Mouse (Mus musculus): ENCODE measurements around the gene Gm45716. TPM values are rescaled to one million over a fixed set of nuclear protein-coding genes. Genes with fewer than 3 reads are reported as not detected.
"Not testable (repeated sequence)": the region's sequence is repeated elsewhere in the genome, so short reads cannot be mapped to it uniquely, and the experiment has no call there.

Gm45716 gene
- polyA plus RNA-seq, 1 experiment from 2014 or later: 25.6 TPM

GRCm38 (mm10) chr11:90280069-90280468 is 92.6 kb downstream of the Gm45716 start:
- no peak overlapping the region for H3K9ac ChIP-seq
- no peak overlapping the region for H3K27ac ChIP-seq
- no peak for DNase-seq (ENCODE audit: low spot score)
- no peaks in the 10 kb centered on the region for H3K27me3 ChIP-seq (ENCODE audit: control insufficient read depth, insufficient read depth, low read length)
- 94% methylated on average over 5 of the region's 5 CpGs for WGBS
- H3K9me3 ChIP-seq (ENCODE audit: control insufficient read depth, low read length): no peaks in the 10 kb centered on the region
- no peak for ATAC-seq (ENCODE audit: low FRiP score)
- no peaks in the 10 kb centered on the region for H3K4me1 ChIP-seq (replicated peaks; ENCODE audit: control insufficient read depth, insufficient read depth, low read length)
- H3K36me3 ChIP-seq (replicated peaks; ENCODE audit: control insufficient read depth, insufficient read depth): peaks cover 23% of the 10 kb centered on the region
- H3K4me2 ChIP-seq (replicated peaks): no peak overlapping the region
- H3K4me3 ChIP-seq (replicated peaks; ENCODE audit: low read length): no peak overlapping the region

- H3K4me1 ChIP-seq (replicated peaks; ENCODE audit: control insufficient read depth, insufficient read depth, low read length); DNase-seq (ENCODE audit: low spot score); H3K9me3 ChIP-seq (ENCODE audit: control insufficient read depth, low read length); H3K27me3 ChIP-seq (ENCODE audit: control insufficient read depth, insufficient read depth, low read length); H3K4me2 ChIP-seq (replicated peaks); H3K9ac ChIP-seq; H3K27ac ChIP-seq; H3K4me3 ChIP-seq (replicated peaks; ENCODE audit: low read length); H3K36me3 ChIP-seq (replicated peaks; ENCODE audit: control insufficient read depth, insufficient read depth); ATAC-seq (ENCODE audit: low FRiP score): not testable (repeated sequence)
- WGBS: 90% methylated on average over 2 of the region's 2 CpGs
Measured at GRCm38 (mm10) chr11:90281943-90282342, 94.5 kb downstream of the Gm45716 start.

- Histone ChIP-seq H3K4me3 (replicated peaks; ENCODE audit: low read length) (no peak overlapping the region), H3K36me3 (replicated peaks; ENCODE audit: control insufficient read depth, insufficient read depth) (no peaks in the 10 kb centered on the region), H3K4me1 (replicated peaks; ENCODE audit: control insufficient read depth, insufficient read depth, low read length) (no peaks in the 10 kb centered on the region), H3K27me3 (ENCODE audit: control insufficient read depth, insufficient read depth, low read length) (no peaks in the 10 kb centered on the region), H3K4me2 (replicated peaks) (no peak overlapping the region), H3K9ac (no peak overlapping the region), H3K9me3 (ENCODE audit: control insufficient read depth, low read length) (no peaks in the 10 kb centered on the region), H3K27ac (no peak overlapping the region)
- DNase-seq (ENCODE audit: low spot score): no peak
- ATAC-seq (ENCODE audit: low FRiP score): no peak
- 84% methylated on average over 4 of the region's 4 CpGs for WGBS
Measured at GRCm38 (mm10) chr11:90283159-90283558, 95.7 kb downstream of the Gm45716 start.

GRCm38 (mm10) chr11:90283601-90284000 is 96.1 kb downstream of the Gm45716 start:
- Histone ChIP-seq H3K27me3 (ENCODE audit: control insufficient read depth, insufficient read depth, low read length) (no peaks in the 10 kb centered on the region), H3K4me2 (replicated peaks) (no peak overlapping the region), H3K9ac (no peak overlapping the region), H3K36me3 (replicated peaks; ENCODE audit: control insufficient read depth, insufficient read depth) (no peaks in the 10 kb centered on the region), H3K27ac (no peak overlapping the region), H3K4me1 (replicated peaks; ENCODE audit: control insufficient read depth, insufficient read depth, low read length) (no peaks in the 10 kb centered on the region), H3K4me3 (replicated peaks; ENCODE audit: low read length) (no peak overlapping the region), H3K9me3 (ENCODE audit: control insufficient read depth, low read length) (no peaks in the 10 kb centered on the region)
- no peak for ATAC-seq (ENCODE audit: low FRiP score)
- WGBS: 86% methylated on average over 6 of the region's 6 CpGs
- DNase-seq (ENCODE audit: low spot score): no peak

- Histone ChIP-seq H3K36me3 (replicated peaks; ENCODE audit: control insufficient read depth, insufficient read depth) (no peaks in the 10 kb centered on the region), H3K9ac (no peak overlapping the region), H3K4me3 (replicated peaks; ENCODE audit: low read length) (no peak overlapping the region), H3K27ac (no peak overlapping the region), H3K4me1 (replicated peaks; ENCODE audit: control insufficient read depth, insufficient read depth, low read length) (no peaks in the 10 kb centered on the region), H3K4me2 (replicated peaks) (no peak overlapping the region), H3K27me3 (ENCODE audit: control insufficient read depth, insufficient read depth, low read length) (no peaks in the 10 kb centered on the region), H3K9me3 (ENCODE audit: control insufficient read depth, low read length) (no peaks in the 10 kb centered on the region)
- ATAC-seq (ENCODE audit: low FRiP score): no peak
- no peak for DNase-seq (ENCODE audit: low spot score)
- 65% methylated on average over 2 of the region's 2 CpGs for WGBS
Measured at GRCm38 (mm10) chr11:90284079-90284478, 96.6 kb downstream of the Gm45716 start.

- WGBS: 65% methylated on average over 4 of the region's 4 CpGs
- no peak overlapping the region for H3K4me2 ChIP-seq (replicated peaks)
- H3K27ac ChIP-seq: no peak overlapping the region
Measured at GRCm38 (mm10) chr11:90284623-90285022, 97.1 kb downstream of the Gm45716 start.

GRCm38 (mm10) chr11:90286550-90287154 is 99.2 kb downstream of the Gm45716 start:
- Histone ChIP-seq H3K9ac (no peak overlapping the region), H3K27me3 (ENCODE audit: control insufficient read depth, insufficient read depth, low read length) (no peaks in the 10 kb centered on the region), H3K36me3 (replicated peaks; ENCODE audit: control insufficient read depth, insufficient read depth) (no peaks in the 10 kb centered on the region), H3K27ac (no peak overlapping the region), H3K4me3 (replicated peaks; ENCODE audit: low read length) (no peak overlapping the region), H3K4me1 (replicated peaks; ENCODE audit: control insufficient read depth, insufficient read depth, low read length) (no peaks in the 10 kb centered on the region), H3K4me2 (replicated peaks) (no peak overlapping the region), H3K9me3 (ENCODE audit: control insufficient read depth, low read length) (no peaks in the 10 kb centered on the region)
- 85% methylated on average over 6 of the region's 6 CpGs for WGBS
- DNase-seq (ENCODE audit: low spot score) (no peak), ATAC-seq (ENCODE audit: low FRiP score) (no peak)

More at GRCm38 (mm10) chr11:90284623-90285022, 97.1 kb downstream of the Gm45716 start:
- no peak overlapping the region for H3K4me3 ChIP-seq (replicated peaks; ENCODE audit: low read length)
- H3K9me3 ChIP-seq (ENCODE audit: control insufficient read depth, low read length): no peaks in the 10 kb centered on the region
- H3K9ac ChIP-seq: no peak overlapping the region
- no peaks in the 10 kb centered on the region for H3K4me1 ChIP-seq (replicated peaks; ENCODE audit: control insufficient read depth, insufficient read depth, low read length)
- no peaks in the 10 kb centered on the region for H3K27me3 ChIP-seq (ENCODE audit: control insufficient read depth, insufficient read depth, low read length)
- DNase-seq (ENCODE audit: low spot score) (no peak), ATAC-seq (ENCODE audit: low FRiP score) (no peak)
- H3K36me3 ChIP-seq (replicated peaks; ENCODE audit: control insufficient read depth, insufficient read depth): no peaks in the 10 kb centered on the region

GRCm38 (mm10) chr11:90291156-90291555 is 103.7 kb downstream of the Gm45716 start:
- Histone ChIP-seq H3K9ac (no peak overlapping the region), H3K4me1 (replicated peaks; ENCODE audit: control insufficient read depth, insufficient read depth, low read length) (no peaks in the 10 kb centered on the region), H3K4me2 (replicated peaks) (no peak overlapping the region), H3K27ac (no peak overlapping the region), H3K9me3 (ENCODE audit: control insufficient read depth, low read length) (no peaks in the 10 kb centered on the region), H3K27me3 (ENCODE audit: control insufficient read depth, insufficient read depth, low read length) (no peaks in the 10 kb centered on the region), H3K36me3 (replicated peaks; ENCODE audit: control insufficient read depth, insufficient read depth) (no peaks in the 10 kb centered on the region), H3K4me3 (replicated peaks; ENCODE audit: low read length) (no peak overlapping the region)
- 56% methylated on average over 4 of the region's 4 CpGs for WGBS
- ATAC-seq (ENCODE audit: low FRiP score) (no peak), DNase-seq (ENCODE audit: low spot score) (no peak)

GRCm38 (mm10) chr11:90292766-90293165 is 105.3 kb downstream of the Gm45716 start:
- ATAC-seq (ENCODE audit: low FRiP score) (no peak), DNase-seq (ENCODE audit: low spot score) (no peak)
- Histone ChIP-seq H3K4me1 (replicated peaks; ENCODE audit: control insufficient read depth, insufficient read depth, low read length) (no peaks in the 10 kb centered on the region), H3K27me3 (ENCODE audit: control insufficient read depth, insufficient read depth, low read length) (no peaks in the 10 kb centered on the region), H3K9ac (no peak overlapping the region), H3K36me3 (replicated peaks; ENCODE audit: control insufficient read depth, insufficient read depth) (no peaks in the 10 kb centered on the region), H3K27ac (no peak overlapping the region), H3K9me3 (ENCODE audit: control insufficient read depth, low read length) (no peaks in the 10 kb centered on the region), H3K4me2 (replicated peaks) (no peak overlapping the region), H3K4me3 (replicated peaks; ENCODE audit: low read length) (no peak overlapping the region)

- ATAC-seq (ENCODE audit: low FRiP score) (no peak), DNase-seq (ENCODE audit: low spot score) (no peak)
- Histone ChIP-seq H3K9ac (no peak overlapping the region), H3K4me3 (replicated peaks; ENCODE audit: low read length) (no peak overlapping the region), H3K36me3 (replicated peaks; ENCODE audit: control insufficient read depth, insufficient read depth) (no peaks in the 10 kb centered on the region), H3K9me3 (ENCODE audit: control insufficient read depth, low read length) (no peaks in the 10 kb centered on the region), H3K4me1 (replicated peaks; ENCODE audit: control insufficient read depth, insufficient read depth, low read length) (no peaks in the 10 kb centered on the region), H3K4me2 (replicated peaks) (no peak overlapping the region), H3K27me3 (ENCODE audit: control insufficient read depth, insufficient read depth, low read length) (no peaks in the 10 kb centered on the region), H3K27ac (no peak overlapping the region)
- WGBS: 93% methylated on average over 2 of the region's 2 CpGs
Measured at GRCm38 (mm10) chr11:90294622-90295021, 107.1 kb downstream of the Gm45716 start.
